Mouse (Mus musculus): ENCODE data around the gene Tomm70a.

Gene Tomm70a

DNA sequence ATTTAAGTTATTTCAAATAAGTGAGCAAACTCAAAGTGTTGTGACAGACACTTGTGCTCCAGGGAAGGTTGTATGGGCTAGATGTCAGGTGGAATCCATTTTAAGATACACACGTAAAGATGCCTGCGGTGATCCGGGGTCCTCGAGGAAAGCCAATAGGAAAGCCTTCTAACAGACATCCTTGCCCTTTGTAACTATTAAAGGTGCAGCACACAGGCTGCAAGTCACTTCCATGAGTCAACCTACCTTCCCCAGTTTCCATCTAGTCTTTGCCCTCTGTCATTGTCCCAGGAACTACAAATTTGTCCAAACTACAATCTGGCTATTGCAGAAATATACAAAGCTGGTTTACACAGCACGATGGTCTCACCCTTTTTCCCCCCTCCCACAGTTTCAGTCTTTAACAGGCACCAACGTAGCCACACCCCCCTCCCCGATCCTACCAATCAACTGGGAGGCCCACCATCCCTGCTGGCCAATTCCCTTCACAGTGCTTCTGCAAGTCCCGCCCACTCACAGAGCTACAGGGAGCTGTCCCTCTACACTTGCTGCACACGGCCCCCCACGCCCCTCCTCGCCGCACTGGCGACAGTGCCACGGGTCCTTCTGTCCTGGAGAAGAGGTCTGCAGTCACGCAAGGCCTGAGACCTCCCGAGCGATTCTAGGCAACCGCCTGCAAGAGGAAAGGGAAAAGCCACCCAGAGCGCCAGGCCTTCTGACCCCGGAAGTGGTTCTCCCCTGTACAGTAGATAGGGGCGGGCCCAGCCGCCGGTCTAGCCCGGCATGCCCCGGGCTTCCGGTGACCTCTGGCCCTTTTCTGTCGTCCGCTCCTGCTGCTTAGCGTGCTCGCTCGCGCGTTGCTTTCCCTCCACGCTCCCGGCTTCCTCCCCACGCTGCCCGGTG, at the start of gene Tomm70a:
Tomm70a (plus strand) TSS at position 791 of the 903 bp plus-strand sequence.
- DNase-seq (ENCODE audit: low spot score), result peak; percentile 96

DNA sequence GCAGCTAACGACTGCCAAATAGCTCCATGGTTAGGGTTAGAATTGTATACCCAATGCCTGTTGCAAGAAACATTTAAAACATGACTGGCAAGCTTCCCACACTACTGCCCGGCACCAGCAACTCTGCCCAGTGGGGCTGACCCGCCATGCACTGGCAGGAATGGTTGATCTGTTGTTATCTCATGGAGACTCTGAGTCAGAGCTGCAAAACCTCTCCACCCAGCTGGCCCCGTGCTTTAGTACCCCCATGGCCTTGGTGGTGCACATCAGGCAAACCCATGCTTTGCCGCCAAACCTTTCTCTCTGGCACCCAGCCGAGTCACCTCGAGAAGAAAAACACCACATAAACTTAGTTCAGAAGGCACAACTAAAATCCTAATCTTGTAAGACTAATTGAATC, 45.5 kb upstream of the Tomm70a start:
- DNase-seq (ENCODE audit: low spot score), result no peak

DNA sequence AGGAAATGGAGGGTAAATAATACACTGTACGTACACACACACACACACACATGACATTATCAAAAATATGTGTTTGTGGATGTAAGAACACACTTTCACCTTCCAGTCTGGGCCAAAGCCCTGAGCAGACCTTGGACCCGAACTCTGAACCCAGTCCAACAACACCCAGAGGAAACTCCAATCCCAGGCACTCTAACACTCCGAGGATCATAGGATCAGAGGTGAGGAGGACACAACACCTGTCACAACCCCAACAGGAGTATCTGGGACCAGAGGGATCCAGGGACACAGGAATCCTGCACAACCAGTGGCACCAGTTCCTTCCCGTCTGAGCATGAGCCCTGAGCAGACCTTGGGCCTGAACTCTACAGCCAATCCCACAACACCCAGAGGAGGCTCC, 41.9 kb upstream of the Tomm70a start:
- no peak for DNase-seq (ENCODE audit: low spot score)

DNA sequence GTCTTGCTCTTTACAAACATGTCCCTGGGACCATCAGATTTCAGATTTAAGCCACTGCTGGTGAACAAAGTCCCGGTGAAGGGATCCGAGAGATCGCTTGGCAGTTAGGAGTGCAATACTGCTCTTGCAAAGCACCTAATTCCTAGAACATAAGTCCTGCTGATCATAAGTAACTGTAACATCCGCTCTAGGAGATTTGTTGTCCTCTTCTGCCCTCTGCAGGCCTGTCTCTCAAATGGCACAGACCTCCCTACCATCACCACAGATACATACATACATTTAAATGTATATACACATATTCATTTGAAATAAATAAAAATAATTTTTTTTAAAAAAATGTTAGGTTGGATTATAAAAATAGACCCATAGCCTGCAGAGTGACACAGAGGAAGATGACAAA, 29.0 kb upstream of the Tomm70a start:
- peak; percentile 52 for DNase-seq (ENCODE audit: low spot score)

DNA sequence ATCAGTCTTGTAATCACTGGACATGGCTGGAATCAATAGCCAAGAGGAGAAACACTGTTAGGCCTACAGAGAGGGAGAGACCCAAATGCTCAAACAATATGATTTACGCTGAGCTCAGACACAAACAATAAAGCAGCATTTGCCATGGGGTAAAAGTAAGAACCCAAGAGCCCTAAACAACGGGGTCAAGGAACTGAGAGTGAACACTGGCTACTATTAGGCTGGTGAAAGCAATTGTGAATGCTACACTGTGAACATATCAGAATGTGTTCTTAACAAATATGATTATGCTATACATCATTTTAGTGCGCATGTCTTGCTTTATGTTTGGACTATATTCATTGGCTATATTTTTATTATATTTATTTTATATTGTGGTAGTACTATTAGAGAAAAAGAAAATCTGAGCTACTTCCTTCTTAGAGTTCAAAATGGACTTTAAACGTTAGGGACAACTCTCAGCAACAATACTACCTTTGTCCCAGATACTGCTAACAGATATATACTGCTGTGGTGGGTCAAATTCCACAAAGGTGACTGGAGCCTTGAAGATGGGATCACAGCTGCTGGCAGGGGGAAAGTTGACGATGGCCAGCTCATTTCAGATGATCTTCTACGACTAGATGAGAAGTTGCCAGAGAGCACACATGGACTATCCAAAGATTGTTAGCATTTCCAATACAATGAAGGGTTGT, 28.4 kb upstream of the Tomm70a start:
- DNase-seq (ENCODE audit: low spot score), result no peak

DNA sequence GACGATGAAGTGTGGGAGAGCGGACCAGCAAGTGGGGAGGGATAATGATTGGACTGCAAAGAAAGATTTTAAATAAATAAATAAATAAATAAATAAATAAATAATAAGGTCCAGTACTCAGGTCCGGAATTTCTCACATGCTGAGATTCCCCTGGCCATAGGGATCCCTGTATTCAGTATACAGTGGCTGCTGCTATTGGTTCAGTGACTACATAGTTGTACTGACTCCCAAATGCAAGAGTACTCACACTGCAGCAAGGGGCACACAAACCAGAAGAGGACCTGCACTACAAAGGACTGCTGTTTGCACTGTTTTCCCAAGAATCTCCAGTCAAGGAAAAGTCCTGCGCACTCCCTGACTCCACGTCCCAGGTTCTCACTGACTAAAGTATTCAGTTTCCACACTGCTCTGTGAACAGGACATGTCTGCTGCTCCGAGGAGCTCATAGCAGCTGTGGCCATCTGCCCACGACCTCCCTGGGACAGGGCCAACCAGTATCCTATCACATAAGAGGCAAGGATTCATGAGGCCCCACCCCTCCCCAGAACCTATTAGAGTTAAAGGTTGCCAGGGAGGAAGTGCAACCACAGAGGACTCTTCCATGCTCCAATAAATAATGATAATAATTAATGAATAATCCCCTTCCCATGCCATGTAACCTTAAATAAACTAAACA, 22.9 kb upstream of the Tomm70a start:
- DNase-seq (ENCODE audit: low spot score), result no peak

DNA sequence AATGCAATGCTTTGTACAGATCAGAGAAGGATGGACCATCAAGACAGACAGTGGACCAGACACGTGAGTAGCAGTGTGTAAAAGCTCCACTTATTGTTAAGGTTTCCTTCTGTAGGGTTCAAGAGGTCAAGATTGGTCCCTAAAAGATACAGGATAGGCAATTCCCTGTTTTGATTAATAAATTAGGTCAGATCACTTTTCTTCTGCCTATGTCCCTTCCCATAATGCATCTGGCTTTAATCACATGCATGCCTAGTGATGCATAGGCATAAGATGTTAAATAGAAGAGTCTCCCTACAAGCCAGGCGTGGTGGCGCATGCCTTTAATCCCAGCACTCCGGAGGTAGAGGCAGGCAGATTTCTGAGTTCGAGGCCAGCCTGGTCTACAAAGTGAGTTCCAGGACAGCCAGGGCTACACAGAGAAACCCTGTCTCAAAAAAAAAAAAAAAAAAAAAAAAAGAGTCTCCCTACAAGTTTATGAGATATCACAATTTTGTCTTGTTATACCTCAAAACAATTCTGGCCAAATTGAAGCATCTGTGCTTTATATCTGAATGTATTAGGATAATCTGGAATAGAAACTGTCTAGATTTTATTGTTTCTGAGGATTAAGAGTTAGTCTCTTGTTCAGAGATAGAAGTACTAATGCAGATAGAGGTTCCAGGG, 21.8 kb upstream of the Tomm70a start:
- no peak for DNase-seq (ENCODE audit: low spot score)

DNA sequence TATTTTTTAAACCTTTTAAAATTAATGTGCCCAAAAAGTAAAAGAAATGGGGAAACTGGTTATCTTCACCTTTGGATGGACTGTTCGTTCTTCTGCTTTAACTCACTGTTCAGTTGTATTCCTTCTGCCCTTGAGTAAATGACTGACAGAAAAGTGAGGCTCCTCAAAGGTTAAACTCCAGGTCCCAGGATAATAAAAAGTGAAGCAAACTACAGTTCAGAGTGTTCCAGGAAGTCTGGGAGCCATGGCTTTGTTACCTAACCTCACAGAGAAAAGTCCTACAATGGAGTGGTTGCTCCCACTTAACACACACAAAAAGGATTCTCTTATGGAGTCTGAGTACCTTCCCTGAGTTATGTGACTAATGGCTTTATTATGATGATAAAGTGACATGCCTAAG, 20.3 kb upstream of the Tomm70a start:
- no peak for DNase-seq (ENCODE audit: low spot score)

DNA sequence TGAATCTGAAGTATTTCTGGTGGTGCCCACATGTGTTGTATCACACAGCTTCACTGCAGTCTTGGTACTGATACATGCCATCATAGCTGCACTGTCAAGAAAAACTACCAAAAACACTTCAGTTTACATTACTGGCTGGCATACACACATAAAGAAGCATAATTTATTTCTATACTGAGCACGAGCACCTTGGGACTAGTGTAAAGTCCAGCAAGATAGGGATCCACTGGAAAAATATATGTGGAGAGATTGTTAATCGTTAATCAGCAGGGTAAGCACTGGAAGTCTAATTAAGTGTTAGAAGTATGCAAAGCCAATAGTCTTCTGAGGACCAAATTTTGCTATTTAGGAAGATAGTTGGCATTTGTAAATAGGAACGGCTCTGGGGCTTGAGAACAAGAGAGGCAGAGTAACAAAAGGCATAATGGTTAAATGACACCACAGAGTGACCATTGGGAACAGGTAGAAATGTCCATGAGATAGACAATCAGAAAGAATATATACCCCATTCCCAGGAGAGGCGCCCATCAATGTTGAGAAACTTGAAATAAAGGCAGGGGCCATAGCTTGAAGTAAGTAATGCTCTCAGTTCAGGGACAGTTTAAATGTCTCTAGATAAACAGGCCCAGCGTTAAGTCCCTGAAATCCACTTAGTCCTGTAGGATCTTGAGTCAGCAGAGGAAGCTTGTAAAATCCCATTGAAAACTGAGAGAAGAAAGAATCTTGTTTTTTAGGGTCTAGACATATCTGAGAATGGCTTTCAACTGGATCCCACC, 15.1 kb upstream of the Tomm70a start:
- DNase-seq (ENCODE audit: low spot score), result no peak

DNA sequence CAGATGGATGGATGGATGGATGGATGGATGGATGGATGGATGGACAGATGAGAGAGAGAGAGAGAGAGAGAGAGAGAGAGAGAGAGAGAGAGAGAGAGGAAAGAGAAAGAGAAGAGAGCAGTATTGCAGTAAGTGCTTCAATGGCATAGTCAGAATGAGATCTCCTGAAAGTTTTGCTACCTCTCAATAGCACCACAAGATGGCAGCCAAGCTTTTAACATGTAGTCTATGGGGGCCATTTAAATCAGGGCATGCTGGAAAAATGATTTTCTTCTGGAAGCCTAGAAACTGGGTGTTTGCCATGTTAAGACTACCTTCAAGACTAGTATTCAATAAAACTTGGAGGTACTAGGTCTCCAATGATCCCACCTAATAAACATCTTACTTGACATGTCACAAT, 5.4 kb upstream of the Tomm70a start:
- DNase-seq (ENCODE audit: low spot score), result no peak

DNA sequence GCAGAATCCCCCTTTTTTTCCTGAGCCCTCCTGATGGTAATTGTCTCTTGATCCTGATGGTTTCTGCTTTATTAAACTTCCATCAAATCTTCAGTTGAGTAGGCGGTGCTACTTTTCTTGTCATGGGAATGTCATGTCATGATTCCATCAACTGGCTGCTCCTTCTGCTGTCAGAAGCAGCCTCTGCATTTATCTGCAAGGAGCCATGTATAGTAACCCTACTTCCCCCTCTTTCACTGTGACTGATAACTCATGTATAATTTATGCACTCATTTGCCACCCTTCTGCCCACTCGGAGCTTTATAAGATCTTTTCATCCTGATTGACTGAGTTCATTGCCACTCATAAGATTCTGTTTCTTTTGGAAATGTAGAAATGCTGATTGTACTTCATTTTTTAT, 3.9 kb upstream of the Tomm70a start:
- no peak for DNase-seq (ENCODE audit: low spot score)

DNA sequence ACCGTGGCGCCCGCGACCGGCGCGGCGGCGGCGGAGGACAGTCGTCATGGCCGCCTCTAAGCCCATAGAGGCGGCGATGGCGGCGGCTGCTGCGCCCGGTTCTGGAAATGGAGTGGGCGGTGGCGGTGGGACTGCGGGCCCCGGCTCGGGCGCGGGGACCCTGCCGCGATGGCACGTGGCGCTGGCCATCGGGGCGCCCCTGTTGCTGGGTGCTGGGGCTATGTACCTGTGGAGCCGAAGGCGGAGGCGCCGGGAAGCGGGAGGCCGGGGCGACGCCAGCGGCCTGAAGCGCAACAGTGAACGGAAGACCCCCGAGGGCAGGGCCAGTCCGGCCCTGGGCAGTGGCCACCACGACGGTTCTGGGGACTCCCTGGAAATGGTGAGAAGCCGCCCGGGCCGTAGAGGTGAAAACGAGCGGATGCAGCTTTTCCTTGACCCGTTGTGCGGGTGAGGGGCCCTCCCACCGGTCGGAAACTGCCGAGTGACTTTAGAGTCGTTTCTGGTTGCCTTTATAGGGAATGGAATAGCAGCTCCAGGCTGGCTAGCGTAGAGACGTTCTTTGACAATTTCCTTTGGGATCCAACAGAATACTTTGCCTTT, 413 bp downstream of the Tomm70a start:
- DNase-seq (ENCODE audit: low spot score), result no peak

DNA sequence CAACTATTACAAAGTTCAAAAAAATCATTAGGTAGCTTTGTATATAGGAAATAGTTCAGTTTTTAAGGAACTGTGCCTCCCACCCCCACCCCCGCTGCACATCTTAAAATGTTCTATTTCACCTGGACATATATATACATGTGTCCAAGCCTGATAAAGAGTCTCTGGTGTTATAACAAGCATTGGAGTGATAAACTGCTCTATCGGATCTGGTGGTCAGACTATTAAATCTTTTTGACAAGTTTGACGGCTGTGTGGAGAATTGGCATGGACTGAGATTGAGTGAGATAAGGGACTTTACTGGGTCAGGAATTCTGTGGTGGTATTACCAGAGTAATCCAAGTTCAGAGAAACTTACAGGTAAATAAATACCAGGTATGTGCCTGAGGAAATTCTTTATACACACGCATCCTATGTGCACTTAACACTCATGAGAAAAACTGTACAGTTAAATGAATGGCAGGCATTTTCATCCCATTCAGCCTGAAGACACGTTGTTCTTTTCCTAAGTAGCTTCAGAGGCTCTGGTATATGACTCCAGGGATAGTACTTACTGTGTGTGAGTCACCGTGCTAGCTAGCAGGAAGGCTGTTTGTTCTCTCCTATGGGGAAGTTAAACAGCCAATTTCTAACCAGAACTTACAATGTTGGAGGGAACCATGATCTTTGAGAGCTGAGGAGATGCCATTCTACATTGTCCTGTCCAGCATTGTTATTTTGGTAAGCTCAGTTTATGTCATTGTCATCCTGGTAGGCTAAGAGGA, 1.4 kb downstream of the Tomm70a start:
- no peak for DNase-seq (ENCODE audit: low spot score)

DNA sequence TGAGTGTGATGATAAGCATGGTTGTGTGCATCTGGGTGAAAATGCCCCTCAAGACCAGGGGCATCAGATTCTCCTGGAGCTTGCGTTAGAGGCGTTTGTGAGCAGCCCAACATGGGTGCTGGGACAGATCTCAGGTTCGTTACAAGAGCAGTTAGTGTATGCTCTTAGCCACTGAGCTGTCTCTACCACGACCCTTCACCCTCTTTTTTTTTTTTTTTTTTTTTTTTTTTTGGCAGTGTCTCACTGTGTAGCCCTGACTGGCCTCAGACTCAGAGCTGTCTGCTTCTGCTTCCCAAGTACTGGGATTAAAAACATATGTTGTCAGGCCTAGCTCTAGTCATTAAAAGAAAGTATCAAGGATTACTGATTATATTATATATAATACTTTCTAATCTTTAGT, 4.8 kb downstream of the Tomm70a start:
- no peak for DNase-seq (ENCODE audit: low spot score)

DNA sequence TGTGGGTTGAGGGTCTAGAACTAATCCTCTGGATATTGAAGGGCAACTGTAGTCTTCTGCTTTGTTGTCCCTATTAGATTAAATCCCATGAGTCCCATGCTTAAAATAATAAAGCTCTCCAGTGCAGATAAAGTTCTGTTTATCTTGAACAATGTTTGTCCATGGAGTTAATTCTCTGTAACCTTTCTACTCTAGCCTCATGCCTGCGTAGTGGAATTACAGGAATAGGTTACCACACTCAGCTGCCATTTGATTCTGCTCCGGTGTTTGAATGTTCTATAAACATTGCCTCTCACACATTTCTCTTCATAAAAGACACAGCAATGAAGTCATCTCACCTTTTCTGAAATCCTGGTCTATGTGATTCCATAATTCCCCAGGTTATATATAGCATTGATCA, 6.3 kb downstream of the Tomm70a start:
- no peak for DNase-seq (ENCODE audit: low spot score)

DNA sequence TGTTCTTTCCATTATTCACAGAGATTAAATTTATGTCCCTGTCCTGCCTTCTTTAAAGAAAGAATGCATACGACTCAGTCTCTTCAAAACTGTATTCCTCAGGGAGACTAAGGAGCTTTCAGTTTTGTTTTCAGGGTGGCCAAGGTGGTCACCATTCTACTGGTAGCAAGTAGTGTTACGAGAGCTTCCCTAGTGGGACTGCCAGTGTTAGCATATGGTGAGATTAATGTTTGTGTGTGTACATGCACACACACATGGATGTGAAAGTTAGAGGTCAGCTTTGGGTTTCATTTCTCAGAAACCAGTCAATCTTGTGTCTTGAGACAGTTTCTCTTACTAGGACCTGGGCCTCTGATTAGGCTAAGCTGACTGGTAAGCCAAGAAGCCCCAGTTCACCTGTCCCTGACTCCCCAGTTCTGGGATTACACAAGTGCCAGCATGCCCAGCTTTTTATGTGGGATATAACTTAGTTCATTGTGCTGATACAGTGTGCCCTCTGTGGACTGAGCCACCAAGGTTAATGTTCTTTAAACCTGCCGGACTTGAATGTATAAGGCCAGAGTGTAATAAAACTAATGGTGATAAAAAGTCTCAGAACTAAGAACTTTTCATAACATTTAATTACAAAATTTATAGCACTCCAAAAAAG, 9.4 kb downstream of the Tomm70a start:
- no peak for DNase-seq (ENCODE audit: low spot score)

DNA sequence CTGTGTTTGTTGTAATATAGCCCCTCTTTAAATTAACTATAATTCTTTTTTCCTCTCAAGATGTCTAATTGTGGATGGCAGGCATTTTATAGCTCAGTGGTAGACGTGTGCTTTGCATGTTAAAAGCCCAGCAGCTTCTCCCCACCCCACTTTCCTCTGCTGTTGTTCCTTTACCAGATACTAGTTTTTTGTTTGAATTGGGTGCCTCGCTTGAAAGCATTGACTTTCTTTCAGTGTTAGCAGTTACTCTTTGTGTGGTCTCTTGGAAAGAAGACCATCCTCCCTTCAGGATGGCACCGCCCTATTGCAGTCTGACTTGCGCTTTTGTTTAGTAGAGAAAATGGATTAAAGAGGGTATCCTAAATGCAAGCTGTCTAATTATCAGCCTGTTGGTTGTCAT, 10.0 kb downstream of the Tomm70a start:
- no peak for DNase-seq (ENCODE audit: low spot score)

DNA sequence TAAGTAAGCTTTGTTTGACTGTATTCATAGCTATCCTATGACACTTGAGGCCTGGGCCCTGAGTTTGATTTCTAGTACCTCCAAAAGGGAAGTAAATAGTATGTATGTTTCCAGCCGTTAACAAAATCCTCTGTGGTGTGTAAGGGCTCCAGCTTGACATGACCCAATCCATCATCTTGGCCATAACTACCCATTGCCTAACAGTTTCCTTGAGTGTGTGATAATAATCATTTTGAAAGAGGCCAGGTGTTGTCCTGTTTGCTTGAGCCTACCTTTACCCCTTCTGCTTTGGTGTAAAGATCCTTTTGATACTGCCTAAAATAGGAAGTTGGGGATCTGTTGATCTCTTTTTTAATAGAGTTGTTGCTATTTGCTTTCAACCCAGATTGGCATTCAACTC, 10.8 kb downstream of the Tomm70a start:
- DNase-seq (ENCODE audit: low spot score), result no peak

DNA sequence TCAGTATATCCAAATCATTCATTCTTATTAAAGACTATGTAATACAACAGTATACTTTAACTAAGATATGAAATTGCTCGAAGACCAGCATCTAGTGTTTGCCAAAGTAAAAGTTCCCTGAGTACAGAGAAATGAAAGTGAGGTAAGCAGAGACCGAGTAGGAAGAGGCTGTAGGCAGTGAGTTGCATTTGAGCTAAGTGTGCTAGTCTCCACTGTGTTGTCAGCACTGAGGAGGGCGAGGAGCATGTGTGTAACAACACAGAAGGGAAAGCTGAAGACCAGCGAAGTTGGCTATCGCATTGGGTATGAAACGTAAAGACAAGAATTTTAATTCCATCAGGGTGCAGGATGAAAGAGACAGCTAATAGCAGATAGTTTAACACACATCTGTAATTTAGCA, 12.1 kb downstream of the Tomm70a start:
- DNase-seq (ENCODE audit: low spot score), result no peak

DNA sequence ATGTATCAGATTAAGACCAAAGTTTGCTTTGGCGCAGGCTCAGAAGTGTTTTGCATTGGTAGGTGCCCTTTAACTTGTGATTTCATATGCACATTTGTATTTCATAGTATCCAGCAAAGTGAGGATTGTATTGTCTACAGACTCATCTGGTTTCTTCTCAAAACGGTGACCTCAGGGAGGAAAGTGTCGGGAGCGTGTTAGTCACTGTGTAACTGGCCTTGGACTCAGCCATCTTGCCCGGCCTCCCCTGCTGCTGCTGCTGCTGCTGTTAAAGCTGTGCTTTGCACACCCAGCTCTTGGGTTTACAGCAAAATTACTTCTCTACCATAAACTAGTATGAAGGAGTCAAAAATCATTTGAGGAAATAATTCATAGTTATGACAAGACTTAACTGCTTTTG, 23.2 kb downstream of the Tomm70a start:
- no peak for DNase-seq (ENCODE audit: low spot score)
